19 mouse cellular contexts compared by ENCODE assay signal in the genomic region with DNA sequence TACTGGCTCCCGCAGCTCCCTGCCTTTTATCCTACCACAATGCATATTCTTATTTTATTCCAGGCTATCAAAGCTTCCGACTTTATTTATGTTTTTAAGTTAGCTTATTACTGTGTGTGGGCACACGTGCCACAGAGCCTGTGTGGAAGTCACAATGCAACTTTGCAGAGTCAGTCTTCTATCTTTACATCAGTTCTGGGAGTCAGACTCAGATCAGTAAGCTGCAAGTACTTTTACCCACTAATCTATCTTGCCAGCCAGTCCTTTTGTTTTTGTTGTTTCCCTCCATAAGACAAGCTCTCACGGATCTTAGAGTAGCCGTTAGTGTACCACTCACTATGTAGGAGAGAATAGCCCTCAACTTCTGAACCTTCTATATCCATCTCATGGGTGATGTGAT.
A peak's percentile ranks its signal among the peaks of the same experiment; 100 is the strongest.
DNase-seq lines count a peak whose midpoint lies in the region; ATAC-seq and TF ChIP-seq lines count a peak whose summit lies in the region.
"Had no signal": no experiment of that assay in that cellular context is flagged by ENCODE, and none has a peak within 500 bp of the region (broad histone marks: within the 10 kb centered on the region; RNA-seq: fewer than 3 reads in every experiment).

No protein-coding gene starts in this region.

- no peak overlapping the region for H3K9ac ChIP-seq in forebrain, postnatal 0 days
- H3K9ac ChIP-seq in forebrain, embryonic 16.5 days (replicated peaks; ENCODE audit: low read depth, low read length): no peak overlapping the region
- H3K9ac ChIP-seq in midbrain, embryonic 14.5 days (replicated peaks; ENCODE audit: low read length): no peak overlapping the region
- H3K9ac ChIP-seq in hindbrain, embryonic 16.5 days (ENCODE audit: low read depth, low read length): no peak overlapping the region
- no peak overlapping the region for H3K9ac ChIP-seq in heart, embryonic 12.5 days
- H3K9ac ChIP-seq: forebrain, embryonic 13.5 days had no signal

- no peak overlapping the region for H3K4me3 ChIP-seq in forebrain, postnatal 0 days (ENCODE audit: low read depth, low read length)
- H3K4me3 ChIP-seq in forebrain, embryonic 16.5 days (replicated peaks; ENCODE audit: low read length): no peak overlapping the region
- H3K4me3 ChIP-seq in midbrain, embryonic 14.5 days (replicated peaks; ENCODE audit: low read depth, low read length): no peak overlapping the region
- no peak overlapping the region for H3K4me3 ChIP-seq in midbrain, embryonic 10.5 days
- no peak overlapping the region; the same call in 1 of the 2 replicates for H3K4me3 ChIP-seq in hindbrain, embryonic 16.5 days (ENCODE audit: low read length)
- H3K4me3 ChIP-seq in kidney, adult 2 months (ENCODE audit: insufficient read depth, low read depth, low read length): no peak overlapping the region
- H3K4me3 ChIP-seq in heart, embryonic 12.5 days: no peak overlapping the region
- H3K4me3 ChIP-seq: forebrain, embryonic 13.5 days had no signal

- no peak for TF ChIP-seq POLR2A in kidney, adult 2 months (IDR thresholded peaks at IDR 0.05; ENCODE audit: low read depth, low read length)

- H3K4me1 ChIP-seq in forebrain, postnatal 0 days (ENCODE audit: insufficient read depth): peaks cover 34% of the 10 kb centered on the region
- H3K4me1 ChIP-seq in forebrain, embryonic 16.5 days (replicated peaks; ENCODE audit: control insufficient read depth, insufficient read depth, low read length): peaks cover 50% of the 10 kb centered on the region
- peaks cover 41% of the 10 kb centered on the region for H3K4me1 ChIP-seq in midbrain, embryonic 14.5 days (ENCODE audit: control insufficient read depth, insufficient read depth, low read length)
- H3K4me1 ChIP-seq in midbrain, embryonic 10.5 days: peaks cover 49% of the 10 kb centered on the region
- H3K4me1 ChIP-seq in hindbrain, embryonic 16.5 days (ENCODE audit: control insufficient read depth, insufficient read depth, low read depth, low read length): peaks cover 53% of the 10 kb centered on the region
- peaks cover 3% of the 10 kb centered on the region for H3K4me1 ChIP-seq in kidney, adult 2 months (ENCODE audit: control insufficient read depth, insufficient read depth, low read length)
- peaks cover 46% of the 10 kb centered on the region for H3K4me1 ChIP-seq in heart, embryonic 12.5 days (replicated peaks)

- H3K27ac ChIP-seq in forebrain, postnatal 0 days (ENCODE audit: low read depth, low read length): no peak overlapping the region
- H3K27ac ChIP-seq in forebrain, embryonic 16.5 days (ENCODE audit: low read length): no peak overlapping the region
- no peak overlapping the region for H3K27ac ChIP-seq in midbrain, embryonic 14.5 days (replicated peaks; ENCODE audit: low read depth, low read length)
- no peak overlapping the region for H3K27ac ChIP-seq in midbrain, embryonic 10.5 days (replicated peaks)
- H3K27ac ChIP-seq in hindbrain, embryonic 16.5 days (ENCODE audit: low read depth, low read length): no peak overlapping the region
- H3K27ac ChIP-seq in kidney, adult 2 months (ENCODE audit: insufficient read depth, low read depth, low read length): no peak overlapping the region
- H3K27ac ChIP-seq in heart, embryonic 12.5 days (ENCODE audit: poor library complexity, severe bottlenecking): no peak overlapping the region
- H3K27ac ChIP-seq: forebrain, embryonic 13.5 days had no signal

- WGBS in forebrain, postnatal 0 days: 81% methylated on average over 5 of the region's 5 CpGs
- 73% methylated on average over 5 of the region's 5 CpGs for WGBS in forebrain, embryonic 16.5 days
- 90% methylated on average over 5 of the region's 5 CpGs for WGBS in midbrain, embryonic 14.5 days
- WGBS in midbrain, embryonic 10.5 days: 87% methylated on average over 5 of the region's 5 CpGs
- 87% methylated on average over 5 of the region's 5 CpGs for WGBS in hindbrain, embryonic 16.5 days
- 83% methylated on average over 5 of the region's 5 CpGs for WGBS in kidney, adult 2 months
- WGBS in heart, embryonic 12.5 days: 79% methylated on average over 5 of the region's 5 CpGs

- no peaks in the 10 kb centered on the region for H3K9me3 ChIP-seq in forebrain, postnatal 0 days (ENCODE audit: low read length)
- no peaks in the 10 kb centered on the region for H3K9me3 ChIP-seq in forebrain, embryonic 16.5 days (ENCODE audit: control insufficient read depth, low read length)
- H3K9me3 ChIP-seq in midbrain, embryonic 14.5 days (ENCODE audit: control insufficient read depth, low read length): no peaks in the 10 kb centered on the region
- no peaks in the 10 kb centered on the region for H3K9me3 ChIP-seq in midbrain, embryonic 10.5 days (replicated peaks)
- no peaks in the 10 kb centered on the region for H3K9me3 ChIP-seq in hindbrain, embryonic 16.5 days (ENCODE audit: control insufficient read depth, low read length)
- H3K9me3 ChIP-seq in heart, embryonic 12.5 days (replicated peaks): no peaks in the 10 kb centered on the region
- H3K9me3 ChIP-seq: forebrain, embryonic 13.5 days had no signal

- peak overlapping the region; percentile 1; the same call in 1 of the 2 replicates for H3K4me2 ChIP-seq in forebrain, postnatal 0 days (ENCODE audit: low read depth)
- no peak overlapping the region for H3K4me2 ChIP-seq in forebrain, embryonic 16.5 days (ENCODE audit: low read length)
- H3K4me2 ChIP-seq in midbrain, embryonic 14.5 days (ENCODE audit: low read length): 0 out of 2 replicates have a peak overlapping the region, but pooled peaks have one; percentile 21
- H3K4me2 ChIP-seq in hindbrain, embryonic 16.5 days (ENCODE audit: low read length): peak overlapping the region; percentile 60
- no peak overlapping the region for H3K4me2 ChIP-seq in heart, embryonic 12.5 days
- H3K4me2 ChIP-seq: forebrain, embryonic 13.5 days had no signal

- no peaks in the 10 kb centered on the region for H3K27me3 ChIP-seq in forebrain, postnatal 0 days (ENCODE audit: insufficient read depth, low read length)
- no peaks in the 10 kb centered on the region for H3K27me3 ChIP-seq in forebrain, embryonic 16.5 days (replicated peaks; ENCODE audit: control insufficient read depth, insufficient read depth, low read length)
- no peaks in the 10 kb centered on the region for H3K27me3 ChIP-seq in midbrain, embryonic 14.5 days (ENCODE audit: control insufficient read depth, insufficient read depth, low read length)
- H3K27me3 ChIP-seq in midbrain, embryonic 10.5 days (ENCODE audit: low read depth, poor library complexity, severe bottlenecking): no peaks in the 10 kb centered on the region
- no peaks in the 10 kb centered on the region for H3K27me3 ChIP-seq in hindbrain, embryonic 16.5 days (replicated peaks; ENCODE audit: control insufficient read depth, insufficient read depth, low read length)
- H3K27me3 ChIP-seq in kidney, adult 2 months (replicated peaks; ENCODE audit: control insufficient read depth, insufficient read depth, low read length): no peaks in the 10 kb centered on the region
- no peaks in the 10 kb centered on the region for H3K27me3 ChIP-seq in heart, embryonic 12.5 days (replicated peaks)
- H3K27me3 ChIP-seq: forebrain, embryonic 13.5 days had no signal

- ATAC-seq in forebrain, postnatal 0 days: no peak
- no peak for ATAC-seq in forebrain, embryonic 16.5 days
- ATAC-seq in midbrain, embryonic 14.5 days (ENCODE audit: low FRiP score, low TSS enrichment): no peak
- no peak for ATAC-seq in hindbrain, embryonic 16.5 days
- peak; percentile 42 for ATAC-seq in megakaryocyte-erythroid progenitor cell, adult 5-6 weeks (replicated peaks; ENCODE audit: low FRiP score, low TSS enrichment, poor library complexity, severe bottlenecking)
- no peak for ATAC-seq in heart, embryonic 12.5 days (ENCODE audit: insufficient number of reproducible peaks, low FRiP score)
- ATAC-seq: forebrain, embryonic 13.5 days; inflammation-experienced regulatory T-cells, adult 6 months had no signal

- no peak for TF ChIP-seq CTCF in forebrain, postnatal 0 days (IDR thresholded peaks at IDR 0.05; ENCODE audit: low read depth)
- no peak for TF ChIP-seq CTCF in kidney, adult 2 months (conservative IDR thresholded peaks at IDR 0.05; ENCODE audit: insufficient read depth, insufficient read length, low read depth, low read length)

- no peak for DNase-seq in forebrain, postnatal 0 days
- no peak for DNase-seq in midbrain, embryonic 14.5 days
- no peak for DNase-seq in midbrain, embryonic 10.5 days (ENCODE audit: low spot score)
- DNase-seq in kidney, adult 2 months: no peak
- DNase-seq: adrenal gland, postnatal 14 days; cerebellum, adult 8-10 months; gastrocnemius, postnatal 10 days; heart, adult 11 months; kidney, adult 8-10 months; kidney, postnatal 10 days; lung, postnatal 10 days; retina, postnatal 1 day; thymus, postnatal 25 days had no signal

- no peaks in the 10 kb centered on the region for H3K36me3 ChIP-seq in forebrain, postnatal 0 days (ENCODE audit: insufficient read depth)
- no peaks in the 10 kb centered on the region for H3K36me3 ChIP-seq in forebrain, embryonic 16.5 days (ENCODE audit: control insufficient read depth, insufficient read depth)
- H3K36me3 ChIP-seq in midbrain, embryonic 14.5 days (ENCODE audit: control insufficient read depth, insufficient read depth, low read length): no peaks in the 10 kb centered on the region
- peaks cover 4% of the 10 kb centered on the region for H3K36me3 ChIP-seq in midbrain, embryonic 10.5 days
- no peaks in the 10 kb centered on the region for H3K36me3 ChIP-seq in hindbrain, embryonic 16.5 days (ENCODE audit: control insufficient read depth, insufficient read depth, low read length)
- no peaks in the 10 kb centered on the region for H3K36me3 ChIP-seq in kidney, adult 2 months (ENCODE audit: control insufficient read depth, insufficient read depth, low read length)
- peaks cover 11% of the 10 kb centered on the region; the same call in 1 of the 2 replicates for H3K36me3 ChIP-seq in heart, embryonic 12.5 days

Comparison
In these comparisons a context has a peak if more than half of its experiments do, and no peak if none do; other contexts are left out.
1. H3K4me2 ChIP-seq: peak in forebrain, postnatal 0 days (single experiment), midbrain, embryonic 14.5 days (single experiment) and hindbrain, embryonic 16.5 days (single experiment); none in forebrain, embryonic 16.5 days (single experiment) and heart, embryonic 12.5 days (single experiment).